Mouse (Mus musculus) heart, postnatal 14 days (tissue): ENCODE data around the gene Cyth3. TPM values are rescaled to one million over a fixed set of nuclear protein-coding genes. Genes with fewer than 3 reads are reported as not detected.

ENCODE experiments used
- DNase-seq, 2 experiments: peaks; one replicate each; pipeline ENCODE4 v3.0.0; 2021 to 2022
- intact Hi-C: fragments of 180-260 bp; cut with DNase I; formaldehyde crosslinking; loops from one replicate; pipeline ENCODE4 v1.15.1; 2025
- total RNA-seq, 2 experiments: library from RNA; stranded (reverse); gene quantifications; 2 replicates each; pipeline ENCODE4 v1.2.3; 2021

Cyth3 gene
- total RNA-seq, 2 experiments from 2014 or later: 62.2 to 66.8 TPM

DNA sequence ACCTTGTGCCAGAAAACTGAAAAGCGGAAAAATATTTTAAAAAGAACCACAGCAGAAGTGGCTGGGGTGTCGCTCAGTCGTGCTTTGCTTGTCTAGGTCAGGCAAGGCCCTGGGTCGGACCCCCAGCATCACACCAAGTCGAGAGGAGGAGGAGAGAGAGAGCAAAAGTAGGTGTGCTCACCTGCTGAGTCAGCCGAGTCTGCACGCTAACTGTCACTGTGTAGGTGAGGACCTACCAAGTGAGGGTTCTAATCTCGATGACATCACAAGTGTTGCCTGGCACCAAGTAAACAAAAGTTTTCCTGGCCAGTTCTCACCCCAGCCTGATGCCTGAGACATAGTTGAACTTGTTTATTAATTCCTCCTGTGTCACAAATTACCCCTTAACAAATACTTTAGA, 137.3 kb downstream of the Cyth3 start:
- intact Hi-C loops: no loop called here
- DNase-seq: no peak

Other genes with a start within 250 kb of the Cyth3 start
- gene Kdelr2, start 218.6 kb upstream of the Cyth3 start, total RNA-seq: 10 to 100 TPM; 61.5 to 62.7 TPM
- gene Daglb, start 157.9 kb upstream of the Cyth3 start, total RNA-seq: 1 to 10 TPM; 7.7 to 7.9 TPM
- 100 to 1,000 TPM; 257 to 259 TPM for gene Rac1, start 94.4 kb upstream of the Cyth3 start, total RNA-seq
- 1 to 10 TPM; 8.1 to 8.3 TPM for gene Usp42, start 109.8 kb downstream of the Cyth3 start, total RNA-seq
- gene Eif2ak1, start 195.3 kb downstream of the Cyth3 start, total RNA-seq: 10 to 100 TPM; 19.1 to 20.0 TPM